Mouse (Mus musculus): Measurements from ENCODE around the gene Vmn2r8.
"Not testable (repeated sequence)": the region's sequence is repeated elsewhere in the genome, so short reads cannot be mapped to it uniquely, and the experiment has no call there.

The Vmn2r8 gene

GRCm38 (mm10) chr5:108808750-108809149 is at the start of gene Vmn2r8:
TSS of gene Vmn2r8 (minus strand) at chr5:108808850.
- not testable (repeated sequence) for DNase-seq (ENCODE audit: low spot score in 2 of 2)

- DNase-seq (ENCODE audit: low spot score in 2 of 2), result not testable (repeated sequence)
Measured at GRCm38 (mm10) chr5:108852501-108852900, 43.9 kb upstream of the Vmn2r8 start, which contains the start of gene Vmn2r9. TSS of gene Vmn2r9 (minus strand) at chr5:108852601.

- DNase-seq (ENCODE audit: low spot score in 2 of 2), result no peak
Measured at GRCm38 (mm10) chr5:108849466-108849865, 40.8 kb upstream of the Vmn2r8 start.

GRCm38 (mm10) chr5:108836156-108836555 is 27.5 kb upstream of the Vmn2r8 start:
- DNase-seq (ENCODE audit: low spot score in 2 of 2), result no peak

- no peak for DNase-seq (ENCODE audit: low spot score in 2 of 2)
Measured at GRCm38 (mm10) chr5:108823276-108823675, 14.6 kb upstream of the Vmn2r8 start.

- DNase-seq (ENCODE audit: low spot score in 2 of 2), result no peak
Measured at GRCm38 (mm10) chr5:108803646-108804045, 5.0 kb downstream of the Vmn2r8 start.

- DNase-seq (ENCODE audit: low spot score in 2 of 2), result not testable (repeated sequence)
Measured at GRCm38 (mm10) chr5:108795263-108795662, 13.4 kb downstream of the Vmn2r8 start, which contains the start of gene Tmed11. TSS of gene Tmed11 (minus strand) at chr5:108795363.

GRCm38 (mm10) chr5:108790385-108790784 is 18.3 kb downstream of the Vmn2r8 start:
- peak in 1 of 2 experiments; percentile 12 for DNase-seq (ENCODE audit: low spot score in 2 of 2)

- DNase-seq (ENCODE audit: low spot score in 2 of 2), result no peak
Measured at GRCm38 (mm10) chr5:108774630-108775306, 33.9 kb downstream of the Vmn2r8 start, which contains the start of gene Rnf212. TSS of gene Rnf212 (minus strand) at chr5:108774982.

GRCm38 (mm10) chr5:108760002-108760401 is 48.6 kb downstream of the Vmn2r8 start:
- no peak for DNase-seq (ENCODE audit: low spot score in 2 of 2)

GRCm38 (mm10) chr5:108758396-108758795 is 50.3 kb downstream of the Vmn2r8 start:
- DNase-seq (ENCODE audit: low spot score in 2 of 2), result peak in 1 of 2 experiments; percentile 16

- DNase-seq (ENCODE audit: low spot score in 2 of 2), result not testable (repeated sequence)
Measured at GRCm38 (mm10) chr5:108751258-108751657, 57.4 kb downstream of the Vmn2r8 start.

- peak in 1 of 2 experiments; percentile 23 for DNase-seq (ENCODE audit: low spot score in 2 of 2)
Measured at GRCm38 (mm10) chr5:108750328-108751210, 58.1 kb downstream of the Vmn2r8 start.

- no peak for DNase-seq (ENCODE audit: low spot score in 2 of 2)
Measured at GRCm38 (mm10) chr5:108744629-108745028, 64.0 kb downstream of the Vmn2r8 start.

- no peak for DNase-seq (ENCODE audit: low spot score in 2 of 2)
Measured at GRCm38 (mm10) chr5:108743856-108744255, 64.8 kb downstream of the Vmn2r8 start.

GRCm38 (mm10) chr5:108742596-108742995 is 66.1 kb downstream of the Vmn2r8 start:
- DNase-seq (ENCODE audit: low spot score in 2 of 2), result no peak

- no peak for DNase-seq (ENCODE audit: low spot score in 2 of 2)
Measured at GRCm38 (mm10) chr5:108741844-108742243, 66.8 kb downstream of the Vmn2r8 start.
